Mouse (Mus musculus) ovary, postnatal 36 days (tissue): Measurements from ENCODE around the gene Palm.
A peak's percentile ranks its signal among the peaks of the same experiment; 100 is the strongest.

Experiments used
- DNase-seq: peaks from one replicate; pipeline ENCODE4 v3.0.0; 2022; ENCODE audit warnings: low spot score, mixed read lengths

The Palm gene

GRCm38 (mm10) chr10:79856280-79856679, 62.9 kb downstream of the Palm start:
- no peak for DNase-seq

DNA sequence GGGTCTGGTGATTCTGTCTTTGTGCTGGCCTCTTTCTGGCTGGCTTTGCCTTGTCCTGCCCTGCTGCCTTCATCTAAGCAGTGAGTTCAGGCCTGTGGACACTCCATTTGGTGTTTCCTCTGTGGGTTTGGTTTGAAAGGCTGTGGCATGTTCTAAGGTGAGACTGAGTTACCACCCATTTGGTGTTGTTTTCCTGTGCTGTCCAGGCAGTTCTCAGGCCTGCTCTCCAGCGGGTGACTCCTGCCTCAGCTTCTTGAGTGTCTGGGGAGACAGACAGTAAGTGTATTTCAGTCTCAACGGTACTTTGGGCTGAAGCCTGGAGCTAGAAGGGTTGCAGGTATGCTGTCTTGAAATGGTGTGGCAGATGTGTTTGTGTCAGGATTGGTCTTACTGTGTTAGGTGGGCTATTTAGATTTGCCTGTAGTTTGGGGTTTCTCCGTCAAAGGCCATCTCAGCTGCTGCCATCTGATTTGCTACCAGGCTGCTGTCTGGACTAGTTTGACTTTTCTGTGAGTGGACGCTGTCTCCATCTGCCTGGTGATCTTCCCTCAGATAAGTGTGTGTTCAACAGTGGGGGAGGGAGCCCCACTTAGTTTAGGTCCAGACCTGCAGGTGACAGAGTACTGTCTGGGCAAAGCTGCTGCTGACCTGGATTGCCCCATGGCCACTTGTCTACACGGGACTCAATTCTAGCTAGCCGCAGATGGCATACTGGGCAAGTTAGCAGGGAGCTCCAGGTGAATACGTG, 63.5 kb downstream of the Palm start:
- DNase-seq = no peak

DNA sequence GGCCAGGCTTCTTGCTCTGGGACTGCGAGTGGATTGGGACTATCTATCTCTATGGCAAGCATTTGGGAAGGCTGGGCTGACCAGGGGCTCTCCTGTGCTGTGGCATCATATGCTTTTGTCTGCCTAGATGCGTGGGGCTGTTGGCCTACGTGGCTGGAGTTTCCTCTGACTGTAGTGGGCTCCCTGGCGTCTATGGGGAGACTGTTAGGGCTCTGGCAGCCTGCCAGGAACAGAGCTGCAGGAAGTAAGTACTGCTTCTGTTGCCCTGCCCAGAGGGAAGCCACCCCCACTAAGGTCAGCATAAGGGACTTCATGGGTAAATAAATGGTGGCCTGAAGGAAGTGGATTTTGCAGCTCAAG, 64.1 kb downstream of the Palm start:
- DNase-seq = no peak

DNA sequence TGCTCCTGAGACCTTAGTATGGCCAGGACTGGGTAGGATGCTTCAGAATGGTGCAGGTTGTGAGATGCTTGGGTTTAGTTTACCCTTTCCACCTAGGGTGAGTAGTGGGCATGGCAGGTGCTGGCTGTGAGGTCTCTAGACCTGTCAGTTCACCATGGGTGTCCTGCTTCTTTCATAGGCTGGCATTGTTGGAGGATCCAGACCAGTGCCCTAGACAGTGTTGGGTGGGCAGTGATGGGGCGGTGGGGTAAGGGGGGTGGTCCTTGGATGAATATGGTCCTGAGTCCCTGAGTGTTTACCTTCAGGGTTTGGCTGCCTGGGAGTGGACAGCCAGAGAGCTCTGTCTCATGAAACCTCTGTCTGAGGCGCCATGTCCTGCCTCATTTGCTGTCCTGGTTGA, 64.5 kb downstream of the Palm start:
- DNase-seq = no peak

DNA sequence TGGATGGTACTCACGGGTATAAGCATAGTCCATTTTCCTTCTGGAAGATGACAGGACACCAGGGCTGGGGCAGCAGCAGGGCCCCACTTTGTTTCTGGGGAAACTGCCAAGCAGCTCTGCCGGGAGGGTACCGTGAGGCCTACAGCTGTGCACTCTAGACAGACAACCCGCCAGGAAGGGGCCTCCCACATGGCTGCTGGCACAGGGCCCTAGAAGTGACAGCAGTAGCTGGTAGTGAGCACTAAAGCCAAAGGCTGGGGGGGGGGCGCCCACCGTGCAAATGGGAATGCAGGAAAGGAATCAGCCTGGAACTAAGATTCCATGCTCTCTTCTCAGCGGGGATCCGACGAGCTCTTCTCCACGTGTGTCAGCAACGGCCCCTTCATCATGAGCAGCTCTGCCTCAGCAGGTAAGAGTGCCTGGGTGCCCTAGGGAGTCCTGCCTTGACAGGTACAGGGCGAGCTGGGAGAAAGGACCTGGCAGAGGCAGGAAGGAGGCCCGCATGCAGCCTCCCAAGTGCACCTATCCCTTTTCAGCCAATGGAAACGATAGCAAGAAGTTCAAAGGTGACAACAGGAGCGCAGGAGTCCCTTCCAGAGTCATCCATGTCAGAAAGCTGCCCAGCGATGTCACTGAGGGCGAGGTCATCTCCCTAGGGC, 65.2 kb downstream of the Palm start:
- peak; percentile 67 for DNase-seq

DNA sequence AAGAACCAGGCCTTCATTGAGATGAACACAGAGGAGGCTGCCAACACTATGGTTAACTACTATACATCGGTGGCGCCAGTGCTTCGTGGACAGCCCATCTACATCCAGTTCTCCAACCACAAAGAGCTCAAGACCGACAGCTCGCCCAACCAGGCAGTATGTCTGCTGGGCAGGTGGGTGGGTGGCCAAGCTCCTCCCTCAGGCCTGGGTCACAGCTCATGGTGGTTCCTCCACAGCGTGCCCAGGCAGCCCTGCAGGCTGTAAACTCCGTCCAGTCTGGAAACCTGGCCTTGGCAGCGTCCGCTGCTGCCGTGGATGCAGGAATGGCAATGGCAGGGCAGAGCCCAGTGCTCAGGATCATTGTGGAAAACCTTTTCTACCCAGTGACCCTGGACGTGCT, 65.7 kb downstream of the Palm start:
- no peak for DNase-seq

GRCm38 (mm10) chr10:79860079-79860911, 66.9 kb downstream of the Palm start:
- DNase-seq = no peak

- DNase-seq = no peak
These were observed 68.1 kb downstream of the Palm start for GRCm38 (mm10) chr10:79861230-79862048.

DNA sequence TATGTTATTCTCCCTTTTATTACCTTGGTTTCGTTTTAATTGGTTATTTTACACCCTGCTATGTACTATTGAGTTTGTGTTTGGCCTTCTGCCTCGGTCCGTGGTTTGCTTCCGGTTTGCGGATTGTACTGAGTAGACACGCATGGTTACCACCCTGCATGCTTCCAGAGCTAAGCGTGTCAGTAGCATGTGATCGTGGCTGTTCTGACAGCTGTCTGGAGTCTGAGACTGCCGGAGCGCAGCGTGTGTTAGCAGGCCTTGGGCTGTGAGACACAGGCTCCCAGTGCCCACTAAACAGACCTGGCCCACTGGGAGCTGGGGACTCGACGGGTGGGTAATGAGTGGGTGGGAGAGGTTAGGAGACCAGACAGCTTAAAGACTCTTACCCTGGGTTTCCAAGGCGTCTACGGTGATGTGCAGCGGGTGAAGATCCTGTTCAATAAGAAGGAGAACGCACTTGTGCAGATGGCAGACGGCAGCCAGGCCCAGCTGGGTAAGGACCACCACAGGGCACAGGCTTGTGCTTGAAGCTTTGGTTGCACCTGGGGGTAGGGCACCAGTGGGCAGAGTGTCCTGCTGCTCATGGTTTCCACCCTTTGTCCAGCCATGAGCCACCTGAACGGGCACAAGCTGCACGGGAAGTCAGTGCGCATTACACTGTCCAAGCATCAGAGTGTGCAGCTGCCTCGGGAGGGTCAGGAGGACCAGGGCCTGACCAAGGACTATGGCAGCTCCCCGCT, 68.8 kb downstream of the Palm start:
- no peak for DNase-seq

- no peak for DNase-seq
These were observed 69.6 kb downstream of the Palm start for GRCm38 (mm10) chr10:79862925-79863324.

GRCm38 (mm10) chr10:79864351-79865188, 71.2 kb downstream of the Palm start:
- DNase-seq = no peak

DNA sequence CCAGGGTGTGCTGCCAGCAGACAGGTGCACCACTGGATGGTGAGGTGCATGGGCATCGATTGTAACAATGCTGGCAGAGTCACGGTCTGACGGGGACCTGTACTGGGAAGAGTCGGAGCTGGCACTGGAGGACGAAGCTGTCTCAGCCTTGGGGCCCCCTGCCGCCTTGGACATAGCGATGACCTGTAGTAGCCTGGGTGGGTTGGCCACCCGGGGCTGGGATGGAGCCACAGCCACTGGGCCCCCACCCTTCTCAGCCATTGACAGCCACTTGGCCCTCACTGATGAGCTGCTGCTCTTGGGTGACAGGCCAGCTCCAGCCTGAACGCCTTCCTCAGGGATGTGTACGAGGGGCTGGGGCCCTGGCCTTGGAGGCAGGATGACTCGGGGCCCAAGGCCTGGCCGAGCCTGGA, 71.8 kb downstream of the Palm start:
- DNase-seq = no peak

GRCm38 (mm10) chr10:79865801-79866295, 72.5 kb downstream of the Palm start:
- peak; percentile 72 for DNase-seq

- no peak for DNase-seq
These were observed 73.2 kb downstream of the Palm start for GRCm38 (mm10) chr10:79866601-79867000.
